Mouse (Mus musculus) kidney, embryonic 14.5 days (tissue): ENCODE data around the gene Clasp2. TPM values are rescaled to one million over a fixed set of nuclear protein-coding genes. Genes with fewer than 3 reads are reported as not detected.

ENCODE experiments used
- ATAC-seq: fragments of 200-750 bp; cut with Nextera tagmentation; 2 replicates; pipeline ENCODE4 v1.8.0; 2017; ENCODE audit warnings: moderate number of reproducible peaks, mild to moderate bottlenecking, moderate TSS enrichment, moderate library complexity; ENCODE audit not compliant: low FRiP score, low TSS enrichment
- H3K27ac ChIP-seq: fragments of 300-500 bp; sonication (generic); 2 replicates; pipeline ENCODE4 v1.5.1; 2014; ENCODE audit warnings: low read depth, mild to moderate bottlenecking, low read length, moderate library complexity, mixed read lengths
- H3K27me3 ChIP-seq: fragments of 300-500 bp; sonication (generic); 2 replicates; pipeline ENCODE4 v1.6.1; 2014; ENCODE audit warnings: mild to moderate bottlenecking, low read length; ENCODE audit not compliant: control insufficient read depth, insufficient read depth
- H3K36me3 ChIP-seq: fragments of 300-500 bp; sonication (generic); 2 replicates; pipeline ENCODE4 v1.6.1; 2014; ENCODE audit warnings: low read length, mixed read lengths; ENCODE audit not compliant: control insufficient read depth, insufficient read depth
- H3K4me1 ChIP-seq: fragments of 300-500 bp; sonication (generic); 2 replicates; pipeline ENCODE4 v1.6.1; 2014; ENCODE audit warnings: low read length, mixed read lengths; ENCODE audit not compliant: control insufficient read depth, insufficient read depth
- H3K4me2 ChIP-seq: fragments of 300-500 bp; sonication (generic); replicated peaks from 2 replicates; pipeline ENCODE4 v1.6.1; 2014; ENCODE audit warnings: low read depth, mild to moderate bottlenecking, low read length
- H3K4me3 ChIP-seq: fragments of 300-500 bp; sonication (generic); 2 replicates; pipeline ENCODE4 v1.5.1; 2014; ENCODE audit warnings: mild to moderate bottlenecking, low read length
- H3K9ac ChIP-seq: fragments of 300-500 bp; sonication (generic); 2 replicates; pipeline ENCODE4 v1.6.1; 2014; ENCODE audit warnings: low read depth, mild to moderate bottlenecking, low read length, moderate library complexity
- H3K9me3 ChIP-seq: fragments of 300-500 bp; sonication (generic); 2 replicates; pipeline ENCODE4 v1.6.1; 2016; ENCODE audit warnings: low read length; ENCODE audit not compliant: control insufficient read depth
- WGBS: fragments of 180-500 bp; shearing (Covaris S2); extraction: QIAGEN DNeasy Blood & Tissue Kit; methylation state at CpG from one replicate; pipeline ENCODE4 v1.1.7; 2014; 5-methylcytosine and 5-hydroxymethylcytosine counted together
- polyA plus RNA-seq: library from polyadenylated mRNA; unstranded; fragments of >200 nt; fragmentation: Nextera tagmentation; extraction: Ambion mirVana; gene quantifications from 2 replicates; pipeline ENCODE4 v1.2.1, GENCODE M21; 2014

The Clasp2 gene
- polyA plus RNA-seq, 1 experiment from 2014 or later = 29.6 TPM

- Histone ChIP-seq H3K4me2 (no peak overlapping the region), H3K9me3 (no peaks in the 10 kb centered on the region), H3K4me3 (no peak overlapping the region), H3K4me1 (peaks cover 6% of the 10 kb centered on the region; the same call in 1 of the 2 replicates), H3K27ac (no peak overlapping the region), H3K9ac (no peak overlapping the region), H3K36me3 (no peaks in the 10 kb centered on the region), H3K27me3 (no peaks in the 10 kb centered on the region)
- 85% methylated on average over 4 of the region's 4 CpGs for WGBS
- ATAC-seq = no peak
Observed at GRCm38 (mm10) chr9:113928591-113928990, 187.3 kb downstream of the Clasp2 start.

GRCm38 (mm10) chr9:113929676-113930075 is 188.4 kb downstream of the Clasp2 start:
- Histone ChIP-seq H3K27ac (no peak overlapping the region), H3K4me3 (no peak overlapping the region), H3K27me3 (no peaks in the 10 kb centered on the region), H3K4me1 (peaks cover 6% of the 10 kb centered on the region; the same call in 1 of the 2 replicates), H3K36me3 (no peaks in the 10 kb centered on the region), H3K9ac (no peak overlapping the region), H3K4me2 (no peak overlapping the region), H3K9me3 (no peaks in the 10 kb centered on the region)
- 62% methylated on average over 1 of the region's 1 CpGs for WGBS
- no peak for ATAC-seq

- no peaks in the 10 kb centered on the region for H3K9me3 ChIP-seq
- H3K9ac ChIP-seq = peak within 1 kb of the TSS; percentile 96
- peak within 1 kb of the TSS; percentile 90 for H3K27ac ChIP-seq
- peak; percentile 97 for ATAC-seq
- under 1% methylated on average over 51 of the region's 86 CpGs for WGBS
- peak within 1 kb of the TSS; percentile 98 for H3K4me3 ChIP-seq
- H3K36me3 ChIP-seq = no peaks in the 10 kb centered on the region
- H3K4me2 ChIP-seq = peak within 1 kb of the TSS; percentile 88
- H3K27me3 ChIP-seq = no peaks in the 10 kb centered on the region
- H3K4me1 ChIP-seq = peaks cover 10% of the 10 kb centered on the region; the same call in 1 of the 2 replicates
Observed at GRCm38 (mm10) chr9:113930534-113931374, 189.5 kb downstream of the Clasp2 start, which contains the start of gene Ubp1. TSS of gene Ubp1 (plus strand) at chr9:113930934.

DNA sequence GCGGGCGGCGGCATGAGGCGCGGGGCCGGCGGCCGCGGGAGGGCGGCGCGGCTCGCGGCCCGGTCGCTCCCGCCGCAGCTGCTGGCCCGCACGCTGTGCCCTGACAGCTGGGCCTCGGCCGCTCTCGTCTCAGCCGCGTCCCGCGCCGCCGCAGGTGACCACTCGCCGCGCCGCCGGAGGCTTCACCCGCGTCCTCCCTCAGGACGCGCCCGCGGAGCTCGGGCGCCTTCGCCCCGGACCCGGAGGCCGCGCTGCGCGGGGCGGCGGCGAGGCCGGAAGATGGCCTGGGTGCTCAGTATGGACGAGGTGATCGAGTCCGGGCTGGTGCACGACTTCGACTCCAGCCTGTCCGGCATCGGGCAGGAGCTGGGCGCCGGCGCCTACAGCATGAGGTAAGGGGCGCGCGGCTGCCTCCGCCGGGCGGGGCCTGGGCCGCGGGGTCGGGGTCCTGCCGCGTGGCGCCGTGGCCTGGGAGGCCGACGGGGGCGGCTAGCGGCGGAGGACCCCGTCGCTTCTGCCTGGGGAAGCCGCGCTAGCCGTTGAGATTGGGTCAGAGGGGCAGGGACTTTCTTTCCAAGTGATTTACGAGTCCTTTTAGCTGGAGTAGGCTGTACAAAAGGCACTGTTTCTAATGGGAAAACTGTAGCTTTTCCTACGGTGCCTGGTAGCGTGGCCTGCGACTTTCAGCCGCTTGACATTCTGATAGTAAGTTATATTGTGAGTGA is 190.3 kb downstream of the Clasp2 start:
- peak overlapping the region; percentile 96 for H3K9ac ChIP-seq
- peak overlapping the region; percentile 90 for H3K27ac ChIP-seq
- H3K9me3 ChIP-seq = no peaks in the 10 kb centered on the region
- peak overlapping the region; percentile 88 for H3K4me2 ChIP-seq
- under 1% methylated on average over 53 of the region's 91 CpGs for WGBS
- no peaks in the 10 kb centered on the region for H3K36me3 ChIP-seq
- no peaks in the 10 kb centered on the region for H3K27me3 ChIP-seq
- H3K4me1 ChIP-seq = peaks cover 13% of the 10 kb centered on the region; the same call in 1 of the 2 replicates
- peak overlapping the region; percentile 98 for H3K4me3 ChIP-seq
- ATAC-seq = peak; percentile 41

GRCm38 (mm10) chr9:113932100-113932470 is 190.8 kb downstream of the Clasp2 start:
- H3K36me3 ChIP-seq = no peaks in the 10 kb centered on the region
- peak overlapping the region; percentile 88 for H3K4me2 ChIP-seq
- H3K9ac ChIP-seq = peak overlapping the region; percentile 96
- no peaks in the 10 kb centered on the region for H3K27me3 ChIP-seq
- no peak for ATAC-seq
- H3K27ac ChIP-seq = peak overlapping the region; percentile 90
- peak overlapping the region; percentile 98 for H3K4me3 ChIP-seq
- peaks cover 13% of the 10 kb centered on the region; the same call in 1 of the 2 replicates for H3K4me1 ChIP-seq
- no peaks in the 10 kb centered on the region for H3K9me3 ChIP-seq
- 2% methylated on average over 8 of the region's 8 CpGs for WGBS

DNA sequence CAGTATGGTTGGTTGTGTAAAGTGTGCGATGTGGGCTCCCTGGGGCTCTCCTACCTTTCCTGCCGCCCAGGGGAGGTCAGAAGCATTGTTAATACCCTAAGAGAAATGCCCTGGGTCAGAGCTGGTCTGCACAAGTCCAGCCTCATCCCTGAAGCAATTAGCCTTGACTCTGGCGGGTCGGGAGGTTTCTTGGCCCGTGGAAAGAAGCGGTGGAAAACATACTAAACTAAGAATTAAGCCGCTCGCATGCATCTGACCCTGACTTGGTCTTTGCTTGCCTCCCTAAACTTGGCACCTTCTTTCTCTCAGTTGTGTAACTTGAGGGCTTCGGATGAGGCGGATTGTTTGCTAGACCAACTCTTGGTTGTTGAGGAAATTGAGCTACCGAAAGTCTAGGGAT is 191.2 kb downstream of the Clasp2 start:
- no peaks in the 10 kb centered on the region for H3K27me3 ChIP-seq
- H3K4me3 ChIP-seq = peak overlapping the region; percentile 98
- no peaks in the 10 kb centered on the region for H3K9me3 ChIP-seq
- H3K9ac ChIP-seq = peak overlapping the region; percentile 96
- H3K4me2 ChIP-seq = peak overlapping the region; percentile 88
- ATAC-seq = no peak
- WGBS = 13% methylated on average over 11 of the region's 11 CpGs
- peak overlapping the region; percentile 90 for H3K27ac ChIP-seq
- peaks cover 13% of the 10 kb centered on the region; the same call in 1 of the 2 replicates for H3K4me1 ChIP-seq
- no peaks in the 10 kb centered on the region for H3K36me3 ChIP-seq

DNA sequence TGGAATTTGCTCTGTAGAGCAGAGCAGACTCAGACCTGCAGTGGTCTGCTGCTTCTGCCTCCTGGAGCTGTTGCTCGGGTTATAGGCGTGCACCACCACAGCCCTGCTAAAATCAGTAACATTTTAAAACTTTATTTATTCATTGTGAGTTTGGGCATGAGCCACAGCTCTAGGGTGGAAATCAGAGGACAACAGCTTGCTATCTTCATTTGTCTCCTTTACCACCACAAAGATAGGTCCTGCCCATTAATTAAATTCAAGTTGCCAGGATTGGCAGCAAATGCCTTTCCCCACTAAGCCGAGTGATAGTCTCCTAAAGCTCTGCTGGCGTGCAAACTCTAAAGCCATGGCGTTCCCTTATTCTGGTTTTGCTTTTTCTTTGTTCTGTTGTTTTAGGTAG is 194.4 kb downstream of the Clasp2 start:
- Histone ChIP-seq H3K36me3 (no peaks in the 10 kb centered on the region), H3K27me3 (no peaks in the 10 kb centered on the region), H3K27ac (no peak overlapping the region), H3K4me2 (no peak overlapping the region), H3K9ac (no peak overlapping the region), H3K4me1 (peaks cover 13% of the 10 kb centered on the region; the same call in 1 of the 2 replicates), H3K4me3 (no peak overlapping the region), H3K9me3 (no peaks in the 10 kb centered on the region)
- ATAC-seq = no peak
- WGBS = 46% methylated on average over 5 of the region's 5 CpGs

- no peak overlapping the region for H3K9ac ChIP-seq
Observed at GRCm38 (mm10) chr9:113939063-113939850, 198.0 kb downstream of the Clasp2 start.

More at GRCm38 (mm10) chr9:113939063-113939850, 198.0 kb downstream of the Clasp2 start:
- Histone ChIP-seq H3K27ac (no peak overlapping the region), H3K36me3 (no peaks in the 10 kb centered on the region), H3K4me1 (0 out of 2 replicates have a peak, but pooled peaks cover 7% of the 10 kb centered on the region), H3K4me3 (no peak overlapping the region), H3K27me3 (no peaks in the 10 kb centered on the region), H3K9me3 (no peaks in the 10 kb centered on the region), H3K4me2 (no peak overlapping the region)
- ATAC-seq = no peak
- WGBS = 84% methylated on average over 9 of the region's 9 CpGs
